Mouse (Mus musculus): Measurements from ENCODE around the gene Fer1l5.

The Fer1l5 gene

DNA sequence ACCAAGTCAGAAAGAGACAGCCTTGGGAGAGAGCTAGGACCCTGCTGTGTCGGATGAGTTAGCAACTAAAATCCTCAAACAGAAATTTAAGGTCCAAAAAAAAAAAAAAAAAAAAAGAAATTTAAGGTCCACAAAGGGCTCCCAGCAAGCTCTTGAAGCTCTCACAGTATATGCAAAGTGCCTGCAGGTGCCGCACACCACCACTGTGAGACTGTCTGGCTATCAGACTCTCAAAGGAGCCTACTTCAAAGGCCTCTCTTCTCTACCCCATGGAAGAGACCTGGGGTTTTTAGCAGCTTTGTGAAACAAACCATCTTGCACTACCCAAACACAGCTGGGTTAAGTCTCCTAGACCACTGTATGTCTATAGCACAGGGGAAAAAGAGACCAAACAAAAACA lies 57.4 kb downstream of the Fer1l5 start:
- DNase-seq (ENCODE audit: extremely low read depth, insufficient read length, low spot score): no peak

DNA sequence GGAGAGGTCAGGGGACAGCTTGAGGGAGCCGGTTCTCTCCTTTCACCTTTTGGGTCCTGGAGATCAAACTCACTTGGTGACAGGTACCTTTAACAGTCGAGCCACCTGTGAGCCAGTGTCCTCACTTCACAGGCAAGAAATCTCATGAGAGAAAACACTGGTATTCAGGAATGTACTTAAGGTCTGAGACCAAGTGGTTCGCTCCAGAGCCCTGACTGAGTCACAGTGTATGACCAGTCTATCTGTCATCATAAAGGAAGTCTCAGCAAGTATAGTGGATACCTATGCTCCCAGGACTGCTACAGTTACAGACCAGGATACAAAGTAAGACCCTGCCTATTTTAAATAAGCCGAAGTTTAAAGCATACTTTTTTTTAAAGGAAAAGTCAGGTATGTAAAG lies 60.9 kb downstream of the Fer1l5 start:
- no peak for DNase-seq (ENCODE audit: extremely low read depth, insufficient read length, low spot score)

DNA sequence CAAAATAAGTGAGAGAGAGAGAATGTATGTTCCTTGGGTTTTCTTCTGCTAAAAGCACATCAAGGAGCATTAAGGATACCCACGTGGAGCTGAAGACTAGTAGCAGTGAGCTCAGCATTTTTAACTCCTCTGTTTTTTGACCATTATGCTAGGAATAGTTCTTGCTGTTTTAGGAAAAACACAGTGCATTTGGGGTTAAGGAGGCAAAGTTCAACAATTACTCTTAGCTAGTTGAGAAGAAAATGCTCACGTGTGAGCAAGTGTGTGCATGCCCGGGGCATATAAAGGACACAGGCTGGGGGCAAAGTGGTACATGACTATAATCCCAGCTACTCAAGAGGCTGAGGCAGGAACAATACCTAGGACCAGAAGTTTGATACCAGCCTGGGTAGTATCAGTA lies 61.5 kb downstream of the Fer1l5 start:
- no peak for DNase-seq (ENCODE audit: extremely low read depth, insufficient read length, low spot score)

DNA sequence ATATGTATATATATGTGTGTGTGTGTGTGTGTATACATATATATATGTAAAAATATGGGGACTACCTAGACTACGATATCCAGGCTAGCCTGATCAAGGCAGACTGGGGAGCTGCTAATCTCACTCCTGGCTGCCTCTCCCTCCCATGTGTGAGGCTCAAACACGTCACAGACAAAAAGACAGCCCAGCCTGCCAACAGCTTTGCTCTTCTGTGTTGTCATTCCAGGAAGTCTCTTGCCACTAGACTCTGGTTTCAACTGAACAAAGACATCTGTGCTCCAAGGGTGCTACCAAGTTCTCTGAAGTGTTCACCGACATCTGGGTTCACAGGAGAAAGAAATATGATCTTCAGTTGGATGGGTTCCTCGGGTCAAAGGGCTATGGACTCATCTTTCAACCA lies 63.0 kb downstream of the Fer1l5 start:
- no peak for DNase-seq (ENCODE audit: extremely low read depth, insufficient read length, low spot score)

DNA sequence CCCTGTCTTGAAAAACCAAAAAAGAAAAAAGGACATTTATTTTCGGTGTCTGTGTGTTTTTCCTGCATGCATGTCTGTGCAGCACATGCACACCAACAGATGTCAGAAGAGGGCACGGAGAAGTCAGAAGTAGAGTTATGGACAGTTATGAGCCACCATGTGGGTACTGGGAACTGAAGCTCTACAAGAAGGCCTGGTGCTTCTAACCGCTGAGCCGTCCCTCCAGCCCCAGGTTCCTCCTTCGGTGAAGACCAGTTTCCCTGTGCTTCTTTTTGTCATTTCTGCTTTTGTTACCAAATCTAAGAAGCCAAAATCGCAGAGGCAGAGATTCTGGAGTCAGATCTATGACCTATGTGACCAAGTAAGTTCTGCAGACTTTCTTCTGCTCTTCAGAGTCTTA lies 64.4 kb downstream of the Fer1l5 start:
- no peak for DNase-seq (ENCODE audit: extremely low read depth, insufficient read length, low spot score)

DNA sequence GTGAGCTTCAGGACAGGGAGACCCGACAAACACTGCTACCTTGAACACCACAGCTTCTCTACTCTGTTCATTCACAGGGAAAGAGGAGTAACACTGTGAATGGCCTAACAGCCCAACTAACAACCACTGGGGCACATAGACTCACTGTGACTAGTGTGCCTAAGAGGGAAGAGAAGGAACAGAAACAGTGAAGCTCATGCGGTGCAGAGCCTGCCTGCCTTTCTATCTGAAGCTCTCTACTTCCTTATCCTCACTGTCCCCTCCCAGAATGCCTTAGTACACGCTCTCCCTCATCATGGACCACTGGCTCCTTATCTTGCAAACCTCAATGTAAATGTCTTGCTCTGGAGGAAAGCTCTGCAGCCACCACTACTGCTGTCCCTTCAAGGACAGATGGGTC lies 65.1 kb downstream of the Fer1l5 start:
- DNase-seq (ENCODE audit: extremely low read depth, insufficient read length, low spot score): no peak

DNA sequence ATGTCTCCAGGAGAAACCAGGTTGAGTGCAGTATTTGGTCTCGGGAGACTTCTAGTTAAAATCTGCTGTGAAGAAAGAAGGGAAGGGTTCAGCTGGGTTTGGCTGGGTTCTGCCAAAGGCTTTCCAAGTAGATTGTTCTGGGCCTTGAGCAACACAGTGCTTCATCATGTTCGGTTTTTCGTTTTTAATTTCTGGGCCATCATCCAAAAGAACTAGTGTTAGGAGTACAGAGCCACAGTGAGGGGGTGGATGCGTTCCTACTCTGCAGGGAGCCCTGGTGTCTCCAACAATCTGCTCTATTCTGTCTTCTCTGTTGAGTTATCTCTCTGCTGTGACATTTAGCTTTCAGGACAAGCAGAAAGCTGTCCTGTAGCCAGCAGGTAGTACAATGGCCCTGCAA lies 69.0 kb downstream of the Fer1l5 start:
- DNase-seq (ENCODE audit: extremely low read depth, insufficient read length, low spot score): no peak

DNA sequence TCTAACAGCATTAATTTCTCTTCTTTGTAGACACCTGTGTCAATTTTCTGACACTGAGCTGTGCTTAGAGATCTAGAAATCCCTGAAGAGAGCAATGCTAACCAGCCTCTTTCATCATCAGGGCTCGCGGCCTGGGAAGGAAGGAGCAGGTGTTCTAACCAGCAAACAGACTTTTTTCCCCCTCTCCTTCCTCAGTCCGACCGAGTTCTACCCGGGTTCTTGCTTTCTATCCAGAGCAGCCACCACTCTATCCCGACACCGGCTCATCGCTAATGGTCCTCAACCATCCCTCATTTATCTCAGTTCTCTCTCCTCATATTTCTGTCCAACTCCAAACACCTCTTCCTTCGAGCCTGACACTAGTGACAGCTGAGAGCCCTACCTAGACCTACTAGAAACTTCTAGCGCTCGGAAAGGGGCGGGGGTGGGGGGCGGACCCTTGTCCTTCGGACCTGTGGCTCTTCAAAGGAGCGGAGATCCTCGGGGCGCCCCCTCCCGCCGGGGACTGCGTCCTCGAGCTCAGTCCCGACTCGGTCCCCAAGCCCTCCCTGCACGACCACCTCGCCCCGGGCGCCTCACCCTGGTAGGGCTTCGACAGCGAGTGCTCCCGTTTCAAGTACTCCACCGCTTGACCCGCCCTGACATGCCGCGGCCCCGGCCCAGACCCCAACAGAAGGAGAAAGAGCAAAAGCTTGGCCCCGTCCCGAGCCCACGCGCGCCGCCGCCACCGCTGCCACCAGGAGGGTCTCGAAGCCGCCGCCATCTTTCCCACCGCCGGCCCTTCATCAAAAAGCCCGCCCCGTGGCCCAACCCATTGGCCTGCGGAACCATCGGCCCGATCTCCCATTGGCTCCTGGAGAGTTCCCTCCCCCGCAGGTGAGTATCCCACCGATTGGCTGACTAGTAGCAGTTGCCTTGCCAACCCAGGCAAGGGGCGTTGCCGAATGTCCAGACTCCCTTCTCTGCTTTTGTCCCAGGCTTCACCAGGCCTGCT lies 72.7 kb downstream of the Fer1l5 start, which contains the start of gene Lman2l:
Gene Lman2l, minus strand, starts transcription at position 801 of the 994 bp plus-strand sequence.
- DNase-seq (ENCODE audit: extremely low read depth, insufficient read length, low spot score): peak; percentile 90

DNA sequence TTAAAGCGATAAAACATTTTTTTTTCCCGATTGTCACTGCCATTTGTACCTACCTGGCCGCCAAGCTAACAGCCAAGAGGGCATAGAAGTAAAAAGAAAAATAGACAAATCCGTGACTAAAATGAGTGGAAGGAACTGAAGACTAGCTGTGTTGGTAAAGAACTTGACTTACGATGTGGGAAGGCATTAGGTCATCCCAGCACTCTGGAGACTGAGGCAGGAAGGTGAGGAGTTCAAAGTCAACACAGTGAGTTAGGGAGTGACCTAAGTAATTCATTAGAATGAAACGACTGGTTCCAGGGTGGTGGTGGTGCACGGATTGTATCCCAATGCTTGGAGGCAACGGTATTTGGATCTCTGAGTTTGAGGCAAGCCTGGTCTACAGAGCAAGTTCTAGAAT lies 73.4 kb downstream of the Fer1l5 start:
- DNase-seq (ENCODE audit: extremely low read depth, insufficient read length, low spot score): no peak

DNA sequence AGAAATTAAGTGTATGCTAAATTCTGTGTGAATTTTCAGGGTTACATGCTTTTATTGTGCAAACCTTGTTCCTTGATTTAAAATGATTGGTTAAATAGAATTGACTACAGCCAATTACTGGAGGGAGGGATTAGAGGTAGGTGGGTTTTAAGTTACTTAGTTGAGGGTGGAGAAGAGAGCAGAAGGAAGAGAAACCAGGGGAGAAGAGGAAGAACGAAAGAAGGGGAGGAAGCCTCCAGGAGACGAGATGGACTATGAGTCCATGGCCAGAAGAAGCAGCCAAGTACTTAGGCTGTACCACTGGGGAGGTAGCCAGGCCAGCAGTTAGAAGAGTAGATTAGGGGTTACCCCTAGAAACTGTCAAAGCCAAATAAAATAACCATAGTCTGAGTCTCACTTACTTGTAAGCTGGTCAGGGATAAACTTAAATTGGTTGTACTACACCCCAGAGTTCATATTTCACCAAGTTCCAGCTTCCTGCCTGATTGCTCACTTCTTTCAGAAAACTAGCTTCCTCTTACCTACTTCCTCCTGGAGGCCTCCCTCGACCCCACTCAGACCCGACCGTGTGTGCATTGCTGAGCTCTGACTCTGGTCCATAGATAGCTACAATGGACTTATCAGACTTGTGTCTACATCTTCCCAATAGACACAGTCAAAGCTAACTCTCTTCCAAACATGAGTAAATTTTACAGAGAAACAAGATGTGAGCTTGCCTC lies 74.2 kb downstream of the Fer1l5 start:
- DNase-seq (ENCODE audit: extremely low read depth, insufficient read length, low spot score): no peak

DNA sequence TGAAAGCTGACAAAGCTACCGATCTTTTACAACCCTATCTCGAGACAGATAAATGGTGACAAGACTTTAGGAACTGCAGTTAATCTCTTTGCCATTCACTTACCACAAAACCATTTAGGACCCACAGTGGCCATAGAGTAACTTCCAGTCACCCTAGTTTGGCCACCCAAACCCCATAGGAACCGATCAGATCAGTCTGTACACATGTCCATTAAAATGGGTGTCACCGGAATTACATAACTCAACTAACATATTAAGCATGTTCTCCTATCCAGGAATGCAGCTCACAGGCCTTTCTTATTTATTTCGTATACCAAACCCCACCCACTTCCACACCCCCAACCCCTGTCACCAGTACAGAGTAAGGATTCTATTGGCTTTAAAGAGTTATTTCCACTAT lies 74.8 kb downstream of the Fer1l5 start:
- DNase-seq (ENCODE audit: extremely low read depth, insufficient read length, low spot score): no peak

DNA sequence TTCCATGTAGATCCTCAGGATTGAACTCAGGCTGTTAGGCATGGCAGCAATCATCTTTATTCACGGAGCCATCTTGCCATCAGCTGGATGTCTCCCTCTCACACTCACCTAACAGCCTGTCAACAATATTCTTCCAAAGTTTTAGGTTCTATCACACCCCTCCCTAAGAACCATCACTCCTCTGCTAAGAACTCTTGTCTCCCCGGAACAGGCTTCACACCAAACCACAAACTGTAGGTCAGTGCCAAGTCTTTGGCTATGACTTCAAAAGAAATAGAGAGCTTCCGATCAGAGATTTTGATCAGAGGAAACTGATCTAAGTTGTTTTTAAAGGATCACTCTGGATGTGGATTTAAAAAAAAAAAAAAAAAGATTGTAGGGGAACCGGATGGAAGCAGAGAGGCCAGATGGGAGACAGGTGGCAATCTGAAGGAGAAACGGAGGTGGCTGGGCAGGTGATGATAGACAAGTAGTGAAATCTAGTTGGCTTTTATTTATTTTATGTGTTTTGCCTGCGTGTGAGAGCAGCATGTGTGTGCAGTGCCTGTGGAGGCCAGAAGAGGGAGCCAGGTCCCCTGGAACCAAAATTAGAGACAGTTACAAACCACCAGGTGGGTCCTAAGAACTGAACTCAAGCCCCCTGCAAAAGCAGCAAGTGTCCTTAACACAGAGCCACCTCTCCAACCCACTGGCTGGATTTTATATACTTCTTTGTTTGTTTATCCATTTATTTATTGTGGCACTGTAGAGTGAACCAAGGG lies 82.1 kb downstream of the Fer1l5 start:
- DNase-seq (ENCODE audit: extremely low read depth, insufficient read length, low spot score): no peak

DNA sequence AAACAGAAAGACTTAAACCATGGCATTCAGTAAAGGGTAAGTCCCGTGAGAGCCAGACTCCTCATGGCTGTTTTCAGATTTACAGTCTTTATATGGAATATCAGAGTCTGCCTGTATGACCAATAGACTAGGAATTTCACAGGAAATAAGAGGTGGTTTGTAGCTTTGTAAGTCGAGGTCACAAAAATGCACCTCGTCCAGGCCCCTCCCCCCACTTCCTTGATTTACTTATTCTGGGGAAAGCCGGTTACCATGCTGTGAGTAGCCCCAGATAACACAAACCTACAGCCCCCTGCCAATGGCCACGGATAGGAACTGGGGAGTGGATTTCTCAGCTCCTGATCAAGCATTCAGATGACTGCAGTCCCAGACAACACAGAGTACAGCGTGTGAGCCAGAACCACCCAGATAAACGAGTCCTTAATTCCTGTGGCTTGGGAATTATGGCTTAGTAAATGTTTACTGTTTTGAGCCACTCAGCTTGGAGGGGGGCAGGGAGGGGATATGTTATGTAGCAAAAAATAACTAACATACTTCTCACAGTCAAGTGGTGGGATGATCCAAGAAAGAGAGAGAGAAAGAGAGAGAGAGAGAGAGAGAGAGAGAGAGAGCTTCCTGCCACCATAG lies 85.4 kb downstream of the Fer1l5 start:
- peak; percentile 66 for DNase-seq (ENCODE audit: extremely low read depth, insufficient read length, low spot score)

DNA sequence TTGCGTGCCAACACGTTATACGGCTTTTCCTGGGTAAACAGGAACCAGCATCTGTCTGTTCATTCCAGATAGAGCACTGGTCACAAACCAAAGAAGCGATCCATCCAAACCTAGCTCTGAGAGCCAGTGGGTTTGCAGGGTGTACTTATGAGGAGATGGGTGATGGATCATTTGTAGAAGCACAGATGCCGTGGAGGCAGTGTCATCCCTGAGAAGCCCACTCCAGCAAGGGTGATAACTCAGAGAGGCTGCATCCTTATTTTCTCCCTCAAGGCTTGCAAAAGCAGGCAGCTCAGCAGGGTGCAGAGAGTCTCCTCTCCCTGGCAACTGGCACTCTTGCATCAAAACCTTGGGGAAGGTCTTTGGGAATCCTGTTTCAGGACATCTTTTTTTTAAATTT lies 86.1 kb downstream of the Fer1l5 start:
- no peak for DNase-seq (ENCODE audit: extremely low read depth, insufficient read length, low spot score)

DNA sequence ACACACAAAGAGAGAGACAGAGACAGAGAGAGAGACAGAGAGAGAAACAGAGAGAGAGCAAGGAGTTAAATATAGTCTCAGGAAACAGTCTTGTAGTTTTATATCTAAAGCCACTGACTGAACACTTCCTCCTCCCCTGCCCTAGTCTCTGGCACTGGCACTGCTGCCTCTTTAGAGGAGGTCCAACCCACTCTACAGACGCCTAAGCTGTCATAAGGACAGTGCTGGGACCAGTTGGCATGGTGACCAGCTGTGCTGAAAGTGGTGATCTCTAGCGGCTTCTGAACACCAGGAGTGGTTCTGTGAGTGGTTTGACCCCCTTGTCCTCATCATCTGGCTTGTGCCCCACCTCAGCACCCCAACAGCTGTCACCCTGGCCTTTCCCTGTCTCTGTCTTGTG lies 89.7 kb downstream of the Fer1l5 start:
- DNase-seq (ENCODE audit: extremely low read depth, insufficient read length, low spot score): no peak

DNA sequence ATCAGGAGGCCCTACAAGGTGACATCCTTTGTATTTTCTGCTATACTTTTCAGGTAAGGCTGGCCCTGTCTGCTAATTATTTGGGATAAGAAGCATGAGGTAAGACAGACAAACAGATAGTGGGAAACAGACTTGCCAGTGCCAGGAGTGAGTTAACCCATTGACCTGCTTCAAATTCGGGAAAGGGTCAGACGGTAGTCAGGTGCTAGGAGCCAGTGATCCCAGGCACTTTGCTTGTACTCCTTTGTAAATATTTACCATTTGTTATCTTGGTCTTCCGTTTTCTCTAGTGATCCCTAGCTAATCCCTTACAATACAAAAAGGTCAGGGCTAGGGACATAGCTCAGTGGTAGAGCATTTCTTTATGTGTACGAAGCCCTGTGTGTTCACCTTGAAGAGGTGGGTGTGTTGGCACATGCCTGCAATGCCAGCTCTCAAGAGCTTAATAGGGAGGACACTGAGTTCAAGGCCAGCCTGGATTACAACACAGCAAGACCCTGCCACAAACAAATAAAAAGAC lies 93.6 kb downstream of the Fer1l5 start:
- no peak for DNase-seq (ENCODE audit: extremely low read depth, insufficient read length, low spot score)

DNA sequence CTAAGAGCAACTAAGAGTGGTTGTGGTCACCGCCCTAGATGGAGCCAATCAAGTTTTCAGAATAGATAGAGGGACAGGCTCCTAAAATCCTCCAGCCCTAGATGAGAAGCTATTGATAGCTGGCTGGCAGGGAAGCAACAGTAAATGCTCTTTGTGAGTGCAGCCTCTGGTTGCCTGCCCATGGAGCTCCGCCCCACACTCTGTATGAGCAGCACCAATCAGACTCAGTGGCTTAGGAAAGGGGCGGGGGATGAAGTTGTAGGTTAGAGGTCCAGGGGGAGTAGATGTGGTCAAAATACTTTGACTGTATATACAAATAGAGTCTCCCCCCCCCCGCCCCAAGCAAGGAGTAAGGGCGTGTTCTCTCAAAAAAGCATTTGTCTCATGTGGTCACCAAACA lies 95.4 kb downstream of the Fer1l5 start:
- DNase-seq (ENCODE audit: extremely low read depth, insufficient read length, low spot score): no peak

DNA sequence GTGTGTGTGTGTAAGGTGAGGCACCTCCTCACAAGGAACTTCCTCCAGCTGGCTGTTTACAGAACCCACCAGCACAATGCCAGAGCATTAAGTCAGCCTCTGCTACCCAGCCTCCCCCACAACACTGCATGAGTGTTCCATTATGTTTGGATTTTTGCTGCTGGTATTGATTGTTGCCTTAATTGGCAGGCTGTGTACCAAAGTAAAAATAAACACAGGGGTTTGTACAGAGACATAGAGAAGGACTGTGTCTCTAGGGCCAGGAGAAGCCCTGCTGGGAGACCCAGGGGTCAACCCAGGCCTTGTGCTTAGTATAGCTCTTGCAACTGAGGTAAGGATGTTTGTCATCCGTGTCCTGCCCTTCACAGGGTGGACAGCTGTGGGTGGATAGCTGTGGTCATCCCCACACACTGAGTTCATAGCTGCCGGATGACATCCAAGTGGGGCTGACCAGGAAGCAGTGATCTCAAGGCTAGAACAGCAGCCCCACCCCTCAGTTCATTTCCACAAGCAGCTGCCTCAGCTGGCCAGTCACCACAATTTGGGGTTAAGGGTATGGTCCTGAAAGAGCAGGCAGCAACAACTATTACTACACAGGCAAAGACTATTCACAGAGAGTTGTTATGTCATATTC lies 97.8 kb downstream of the Fer1l5 start:
- DNase-seq (ENCODE audit: extremely low read depth, insufficient read length, low spot score): peak; percentile 53

DNA sequence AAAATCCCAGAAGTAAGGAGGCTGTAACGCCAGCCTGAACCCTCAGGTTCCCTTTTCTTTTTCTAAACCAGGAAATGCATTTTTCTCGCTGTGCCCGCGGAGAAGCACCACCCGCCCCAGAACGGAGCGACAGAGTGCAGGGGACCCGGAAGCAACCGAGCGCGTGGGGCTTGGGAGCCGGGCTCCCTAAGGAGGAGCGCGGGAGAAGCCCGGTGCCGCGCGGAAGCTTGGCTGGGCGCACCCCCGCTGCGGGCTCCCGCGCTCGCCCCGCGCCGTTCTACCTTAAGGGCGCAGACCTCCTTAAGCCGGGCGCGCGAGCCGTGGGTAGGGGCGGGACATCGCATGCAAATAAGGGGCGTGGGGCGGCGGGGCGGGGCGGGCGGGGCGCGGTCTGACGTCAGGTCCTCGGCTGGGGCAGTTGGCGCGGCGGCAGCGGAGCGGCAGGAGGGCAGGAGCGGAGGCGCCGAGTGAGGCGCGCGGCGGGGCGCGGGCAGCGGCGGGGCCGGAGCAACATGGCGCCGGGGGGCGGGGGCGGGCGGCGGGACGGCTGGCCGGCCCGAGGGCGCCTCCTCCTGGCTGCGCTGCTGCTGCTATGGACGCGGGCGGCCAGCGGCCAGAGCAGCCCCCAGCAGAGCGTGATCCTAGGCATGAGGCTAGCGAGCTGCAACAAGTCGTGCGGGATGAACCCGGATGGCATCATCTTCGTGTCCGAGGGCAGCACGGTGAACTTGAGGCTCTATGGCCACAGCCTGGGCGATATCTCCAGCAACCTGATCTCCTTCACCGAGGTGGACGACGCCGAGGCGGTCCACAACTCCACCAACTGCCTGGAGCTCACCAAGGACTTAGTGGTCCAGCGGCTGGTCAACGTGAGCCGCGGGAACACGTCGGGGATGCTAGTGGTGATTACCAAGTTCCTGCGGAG lies 99.4 kb downstream of the Fer1l5 start, which contains the start of gene Cnnm4:
Gene Cnnm4, plus strand, starts transcription at position 440 of the 925 bp plus-strand sequence.
- peak; percentile 94 for DNase-seq (ENCODE audit: extremely low read depth, insufficient read length, low spot score)
